Mouse (Mus musculus) urinary bladder, adult 2 months (tissue): ENCODE measurements around the gene Setd3. TPM values are rescaled to one million over a fixed set of nuclear protein-coding genes. Genes with fewer than 3 reads are reported as not detected.
"Not testable (repeated sequence)": the region's sequence is repeated elsewhere in the genome, so short reads cannot be mapped to it uniquely, and the experiment has no call there.

Experiments used
- DNase-seq: peaks from one replicate; pipeline ENCODE4 v3.0.0; 2022; ENCODE audit warnings: low spot score
- polyA plus RNA-seq: library from polyadenylated mRNA; depleted of rRNA; stranded (reverse); fragments of >200 nt; gene quantifications from 2 replicates; pipeline ENCODE4 v1.2.3, GENCODE M21; 2012

Setd3 gene
- polyA plus RNA-seq, 1 experiment = 70.3 TPM

- no peak for DNase-seq
These were observed 35.3 kb downstream of the Setd3 start for GRCm38 (mm10) chr12:108143624-108144498.

- DNase-seq = no peak
These were observed 43.4 kb downstream of the Setd3 start for GRCm38 (mm10) chr12:108135610-108136208.

- no peak for DNase-seq
These were observed 45.9 kb downstream of the Setd3 start for GRCm38 (mm10) chr12:108133181-108133580.

- DNase-seq = no peak
These were observed 46.6 kb downstream of the Setd3 start for GRCm38 (mm10) chr12:108132450-108133070.

- no peak for DNase-seq
These were observed 57.8 kb downstream of the Setd3 start for GRCm38 (mm10) chr12:108121288-108121687.

GRCm38 (mm10) chr12:108120434-108120833, 58.7 kb downstream of the Setd3 start:
- no peak for DNase-seq

GRCm38 (mm10) chr12:108119930-108120329, 59.2 kb downstream of the Setd3 start:
- no peak for DNase-seq

GRCm38 (mm10) chr12:108118902-108119531, 60.1 kb downstream of the Setd3 start:
- DNase-seq = no peak

GRCm38 (mm10) chr12:108118503-108118901, 60.6 kb downstream of the Setd3 start:
- no peak for DNase-seq

- no peak for DNase-seq
These were observed 67.9 kb downstream of the Setd3 start for GRCm38 (mm10) chr12:108111191-108111590.

GRCm38 (mm10) chr12:108110674-108111073, 68.4 kb downstream of the Setd3 start:
- DNase-seq = no peak

- DNase-seq = no peak
These were observed 69.4 kb downstream of the Setd3 start for GRCm38 (mm10) chr12:108109732-108110131.

GRCm38 (mm10) chr12:108108591-108108990, 70.5 kb downstream of the Setd3 start:
- not testable (repeated sequence) for DNase-seq

GRCm38 (mm10) chr12:108103292-108103691, 75.8 kb downstream of the Setd3 start:
- DNase-seq = no peak

- no peak for DNase-seq
These were observed 77.0 kb downstream of the Setd3 start for GRCm38 (mm10) chr12:108102119-108102518.

GRCm38 (mm10) chr12:108100181-108100580, 78.9 kb downstream of the Setd3 start:
- no peak for DNase-seq

GRCm38 (mm10) chr12:108098201-108098980, 80.7 kb downstream of the Setd3 start:
- no peak for DNase-seq

- DNase-seq = no peak
These were observed 81.5 kb downstream of the Setd3 start for GRCm38 (mm10) chr12:108097643-108098042.

- no peak for DNase-seq
These were observed 90.9 kb downstream of the Setd3 start for GRCm38 (mm10) chr12:108088253-108088652.

GRCm38 (mm10) chr12:108087489-108087888, 91.6 kb downstream of the Setd3 start:
- no peak for DNase-seq

- no peak for DNase-seq
These were observed 100.9 kb downstream of the Setd3 start for GRCm38 (mm10) chr12:108078122-108078752.
